Mouse (Mus musculus): ENCODE measurements at regions not wholly inside any gene's neighbourhood (a gene's known extent, or its start where the extent isn't known, plus 50 kb on each side); places are given as distances from the start of the nearest gene placed in this dataset.

DNA sequence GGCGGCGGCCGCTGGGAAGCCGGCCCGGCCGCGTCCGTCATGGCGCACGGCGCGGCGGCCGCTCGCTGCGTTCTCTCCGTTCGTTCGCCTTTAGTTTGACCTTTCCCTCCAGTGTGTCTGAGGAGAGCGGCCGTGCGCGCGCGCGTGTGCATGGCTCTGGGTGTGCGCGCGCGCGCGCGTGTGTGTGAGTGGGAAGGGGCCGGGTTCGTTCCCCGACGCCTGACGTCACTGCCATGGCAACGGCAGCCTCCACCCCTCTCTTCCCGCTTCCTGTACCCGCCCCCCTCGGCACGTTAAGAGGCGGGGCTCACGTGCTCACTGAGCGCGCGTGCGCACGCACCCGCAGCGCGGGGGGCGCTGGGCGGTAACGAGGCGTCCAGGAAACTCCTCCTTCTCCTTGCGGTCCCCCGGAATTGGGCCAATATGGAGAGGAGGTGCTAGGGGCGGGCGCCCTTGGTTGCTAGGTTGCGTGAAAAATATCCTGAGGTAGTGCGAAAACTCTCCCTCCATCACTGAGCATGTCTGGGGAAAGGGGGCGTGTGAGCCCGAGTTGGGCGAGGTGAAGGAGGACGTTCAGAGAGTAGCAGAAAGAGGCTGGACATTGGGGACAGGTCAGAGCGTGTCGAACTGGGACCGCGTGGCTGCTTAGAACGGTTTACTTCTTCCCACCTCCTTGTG, 1862.5 kb upstream of the Lrrc6 start:
- peak; percentile 96 for DNase-seq (ENCODE audit: low read depth)

DNA sequence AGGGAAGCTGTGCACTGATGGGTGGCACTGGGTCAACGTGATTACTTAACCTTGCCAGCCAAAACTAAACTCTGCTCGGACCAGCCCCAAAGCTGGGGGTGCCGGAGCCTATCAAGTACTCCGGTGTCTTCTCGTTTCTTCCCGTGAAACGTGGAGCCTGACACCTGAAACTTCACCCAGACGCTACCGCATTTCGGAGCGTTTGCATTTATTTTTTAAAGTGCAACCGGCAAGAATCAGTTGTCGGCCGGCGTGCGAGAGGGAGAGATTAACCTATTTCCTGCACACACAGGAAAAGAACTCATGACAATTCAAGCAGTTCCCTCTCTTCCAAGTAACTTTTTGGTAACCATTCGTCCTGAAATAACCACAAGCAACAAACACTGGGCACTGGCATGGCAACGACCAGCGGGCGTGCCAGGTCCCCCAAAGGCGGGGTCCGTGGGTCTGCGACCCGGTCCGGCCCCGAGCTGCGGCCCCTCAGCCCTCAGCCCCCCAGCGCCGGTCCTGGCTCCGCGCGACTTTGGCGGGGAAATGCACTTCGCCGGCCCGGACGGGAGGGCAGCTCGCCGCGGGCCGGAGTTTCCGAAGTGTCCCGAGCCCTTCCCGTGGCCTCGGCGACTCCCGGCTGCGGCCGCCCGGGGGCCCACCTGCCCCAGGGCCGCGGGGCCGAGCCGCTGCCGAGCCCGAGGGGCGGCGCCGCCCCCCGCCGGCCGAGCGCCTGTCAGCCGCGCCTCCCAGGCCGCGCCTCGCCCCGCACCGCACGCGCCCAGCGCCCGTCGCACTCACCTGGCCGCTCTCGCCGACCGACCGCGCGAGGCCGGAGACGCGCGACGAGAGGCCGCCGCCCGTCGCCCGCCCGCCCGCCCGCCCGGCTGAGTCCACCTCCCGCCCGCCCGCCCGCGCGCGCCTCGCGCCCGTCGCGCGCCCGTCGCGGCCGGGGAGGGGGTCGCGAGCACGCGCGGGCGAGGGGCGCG, 1861.7 kb upstream of the Lrrc6 start:
- DNase-seq (ENCODE audit: low read depth), result peak; percentile 24

GRCm38 (mm10) chr15:68360956-68361908, 1860.5 kb upstream of the Lrrc6 start:
- peak; percentile 3 for DNase-seq (ENCODE audit: low read depth)

DNA sequence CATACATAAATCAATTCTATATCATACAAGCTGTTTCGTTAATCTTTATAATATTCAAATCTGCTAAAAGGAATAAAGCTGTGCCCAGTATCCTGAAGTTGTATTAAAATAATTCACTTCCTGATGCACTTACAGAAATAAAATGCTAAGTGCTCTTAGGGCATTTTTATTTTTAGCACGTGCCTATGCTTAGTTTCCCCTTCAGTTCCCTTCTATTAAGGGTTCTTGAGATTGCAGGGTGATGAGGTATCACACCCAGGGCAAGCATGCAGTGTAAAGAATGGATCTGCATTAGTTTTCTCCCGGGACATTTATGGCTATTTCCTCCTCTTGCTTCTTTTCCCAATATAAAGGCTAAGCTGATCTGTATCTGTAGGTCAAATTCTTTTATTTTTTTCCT, 1858.8 kb upstream of the Lrrc6 start:
- DNase-seq (ENCODE audit: low read depth), result no peak

DNA sequence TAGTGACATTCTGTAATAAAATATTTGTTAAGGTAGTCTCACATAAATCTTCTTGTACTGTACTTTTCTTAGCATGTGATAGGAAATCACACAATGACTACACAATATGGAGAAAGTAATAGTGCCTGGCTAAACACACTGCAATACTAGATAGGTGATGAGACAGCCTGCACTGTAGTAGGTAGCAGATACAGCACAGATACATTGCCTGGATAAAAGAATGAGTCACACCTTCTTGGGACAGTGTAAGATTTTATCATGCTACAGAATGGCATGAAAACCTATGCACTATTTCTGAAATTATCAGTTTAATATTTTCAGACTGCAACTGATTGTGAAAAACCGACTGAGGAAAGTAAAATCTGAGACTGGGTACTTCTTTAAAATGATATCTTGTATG, 1855.2 kb upstream of the Lrrc6 start:
- no peak for DNase-seq (ENCODE audit: low read depth)

- no peak for DNase-seq (ENCODE audit: low read depth)
Measured at GRCm38 (mm10) chr15:68344652-68345051, 1843.9 kb upstream of the Lrrc6 start.

- DNase-seq (ENCODE audit: low read depth), result no peak
Measured at GRCm38 (mm10) chr15:68342542-68342941, 1841.8 kb upstream of the Lrrc6 start.

- no peak for DNase-seq (ENCODE audit: low read depth)
Measured at GRCm38 (mm10) chr15:68341056-68341455, 1840.3 kb upstream of the Lrrc6 start.

DNA sequence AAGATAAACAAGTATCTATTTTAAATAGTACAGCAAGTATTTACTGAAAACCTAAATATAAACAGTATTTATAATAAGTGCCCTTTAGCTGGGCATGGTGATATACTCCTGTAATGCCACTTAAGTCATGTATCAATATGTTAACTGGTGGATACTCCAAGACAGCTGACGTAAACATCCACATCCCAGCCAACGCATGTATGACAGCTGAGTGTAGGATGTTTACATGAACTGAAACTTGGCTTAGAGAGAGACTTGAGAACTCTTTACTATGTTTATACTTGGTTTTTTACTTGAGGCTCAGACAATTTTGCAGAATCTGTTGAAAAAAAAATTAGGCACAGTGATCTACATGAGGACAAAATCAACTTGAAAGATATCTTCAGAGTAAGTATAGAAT, 1836.6 kb upstream of the Lrrc6 start:
- no peak for DNase-seq (ENCODE audit: low read depth)

- DNase-seq (ENCODE audit: low read depth), result no peak
Measured at GRCm38 (mm10) chr15:68335837-68336236, 1835.1 kb upstream of the Lrrc6 start.

DNA sequence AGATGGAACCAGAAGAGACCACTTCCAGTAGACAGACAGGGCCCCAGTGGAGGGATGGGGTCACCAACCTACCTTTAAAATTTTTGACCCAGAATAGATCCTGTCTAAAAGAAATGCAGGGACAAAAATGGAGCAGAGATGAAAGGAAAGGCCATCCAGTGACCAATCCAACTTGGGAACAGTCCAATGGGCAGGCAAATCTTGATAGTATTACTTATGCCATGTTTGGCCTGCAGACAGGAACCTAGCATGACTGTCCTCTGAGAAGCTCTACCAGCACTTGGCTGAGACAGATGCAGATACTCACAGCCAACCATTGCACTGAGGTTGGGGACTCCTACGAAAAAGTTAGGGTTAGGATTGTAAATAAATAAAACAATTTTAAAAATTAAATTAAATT, 1815.4 kb upstream of the Lrrc6 start:
- no peak for DNase-seq (ENCODE audit: low read depth)

All from c-Kit-positive CD71-negative TER-119-negative erythroid progenitor cells, embryonic 14.5 days (primary cell).